Comparison of ENCODE assay signal across 24 mouse cellular contexts in the genomic region with DNA sequence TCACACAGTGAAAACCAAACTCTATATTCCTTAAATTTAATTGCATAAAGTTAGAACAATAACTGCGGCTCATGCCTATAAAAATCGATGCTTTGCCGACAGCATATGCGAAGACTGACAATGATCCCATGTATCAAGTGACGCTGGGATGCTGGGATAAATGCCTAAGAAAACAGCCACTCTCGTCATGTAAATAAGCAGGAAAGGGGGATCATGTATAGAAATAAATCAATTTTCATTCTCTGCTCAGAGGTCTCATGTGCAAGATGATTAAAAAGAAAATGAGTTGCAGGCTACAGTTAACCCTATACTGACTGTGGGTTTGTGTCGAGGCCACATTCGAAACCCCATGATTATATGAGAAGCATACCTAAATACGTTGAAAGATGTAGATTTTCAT.
DNase-seq lines count a peak whose midpoint lies in the region; ATAC-seq lines count a peak whose summit lies in the region.
"Had no signal": no experiment of that assay in that cellular context is flagged by ENCODE, and none has a peak within 500 bp of the region (broad histone marks: within the 10 kb centered on the region; RNA-seq: fewer than 3 reads in every experiment).

No protein-coding gene starts in this region.

- no peaks in the 10 kb centered on the region for H3K9me3 ChIP-seq in hindbrain, embryonic 11.5 days (ENCODE audit: control insufficient read depth, low read length)
- no peaks in the 10 kb centered on the region for H3K9me3 ChIP-seq in hindbrain, embryonic 16.5 days (ENCODE audit: control insufficient read depth, low read length)
- H3K9me3 ChIP-seq in embryonic facial prominence, embryonic 15.5 days (replicated peaks): no peaks in the 10 kb centered on the region
- H3K9me3 ChIP-seq in midbrain, embryonic 13.5 days: no peaks in the 10 kb centered on the region
- H3K9me3 ChIP-seq: forebrain, embryonic 13.5 days; limb, embryonic 12.5 days; liver, embryonic 12.5 days; neural tube, embryonic 15.5 days had no signal

- peak overlapping the region; percentile 8 for H3K27ac ChIP-seq in hindbrain, embryonic 11.5 days (ENCODE audit: low read depth, low read length)
- H3K27ac ChIP-seq in hindbrain, embryonic 16.5 days (ENCODE audit: low read depth, low read length): no peak overlapping the region
- H3K27ac ChIP-seq in embryonic facial prominence, embryonic 15.5 days (replicated peaks): no peak overlapping the region
- peak overlapping the region; percentile 31; the same call in 1 of the 2 replicates for H3K27ac ChIP-seq in midbrain, embryonic 13.5 days
- H3K27ac ChIP-seq: forebrain, embryonic 13.5 days; layer of hippocampus, adult 2 months; limb, embryonic 12.5 days; liver, embryonic 12.5 days; neural tube, embryonic 15.5 days had no signal

- H3K9ac ChIP-seq in hindbrain, embryonic 11.5 days (ENCODE audit: low read depth, low read length): no peak overlapping the region
- no peak overlapping the region for H3K9ac ChIP-seq in hindbrain, embryonic 16.5 days (ENCODE audit: low read depth, low read length)
- no peak overlapping the region for H3K9ac ChIP-seq in embryonic facial prominence, embryonic 15.5 days
- H3K9ac ChIP-seq in midbrain, embryonic 13.5 days (replicated peaks): no peak overlapping the region
- H3K9ac ChIP-seq: forebrain, embryonic 13.5 days; limb, embryonic 12.5 days; liver, embryonic 12.5 days; neural tube, embryonic 15.5 days had no signal

- H3K4me3 ChIP-seq in hindbrain, embryonic 11.5 days (ENCODE audit: low read depth, low read length): no peak overlapping the region
- H3K4me3 ChIP-seq in hindbrain, embryonic 16.5 days (ENCODE audit: low read length): no peak overlapping the region
- H3K4me3 ChIP-seq in embryonic facial prominence, embryonic 15.5 days (replicated peaks): no peak overlapping the region
- H3K4me3 ChIP-seq in midbrain, embryonic 13.5 days (replicated peaks): no peak overlapping the region
- H3K4me3 ChIP-seq: forebrain, embryonic 13.5 days; layer of hippocampus, adult 2 months; limb, embryonic 12.5 days; liver, embryonic 12.5 days; neural tube, embryonic 15.5 days had no signal

- H3K4me2 ChIP-seq in hindbrain, embryonic 11.5 days (replicated peaks; ENCODE audit: low read depth, low read length): no peak overlapping the region
- H3K4me2 ChIP-seq in hindbrain, embryonic 16.5 days (ENCODE audit: low read length): no peak overlapping the region
- peak overlapping the region; percentile 19; the same call in 1 of the 2 replicates for H3K4me2 ChIP-seq in embryonic facial prominence, embryonic 15.5 days (replicated peaks)
- no peak overlapping the region for H3K4me2 ChIP-seq in midbrain, embryonic 13.5 days (replicated peaks)
- H3K4me2 ChIP-seq: forebrain, embryonic 13.5 days; heart, embryonic 11.5 days; limb, embryonic 12.5 days; liver, embryonic 12.5 days; neural tube, embryonic 15.5 days had no signal

- WGBS in hindbrain, embryonic 11.5 days: 65% methylated on average over 9 of the region's 9 CpGs
- 44% methylated on average over 9 of the region's 9 CpGs for WGBS in hindbrain, embryonic 16.5 days
- 33% methylated on average over 9 of the region's 9 CpGs for WGBS in embryonic facial prominence, embryonic 15.5 days
- 55% methylated on average over 9 of the region's 9 CpGs for WGBS in midbrain, embryonic 13.5 days

- 0 out of 2 replicates have a peak, but pooled peaks cover 5% of the 10 kb centered on the region for H3K4me1 ChIP-seq in hindbrain, embryonic 11.5 days (replicated peaks; ENCODE audit: control insufficient read depth, insufficient read depth, low read length)
- H3K4me1 ChIP-seq in hindbrain, embryonic 16.5 days (ENCODE audit: control insufficient read depth, insufficient read depth, low read depth, low read length): no peaks in the 10 kb centered on the region
- H3K4me1 ChIP-seq in embryonic facial prominence, embryonic 15.5 days: peaks cover 16% of the 10 kb centered on the region
- H3K4me1 ChIP-seq in midbrain, embryonic 13.5 days (replicated peaks): peaks cover 26% of the 10 kb centered on the region
- H3K4me1 ChIP-seq: liver, embryonic 12.5 days had no signal

- H3K27me3 ChIP-seq in hindbrain, embryonic 11.5 days (ENCODE audit: control insufficient read depth, insufficient read depth, low read length): no peaks in the 10 kb centered on the region
- H3K27me3 ChIP-seq in hindbrain, embryonic 16.5 days (replicated peaks; ENCODE audit: control insufficient read depth, insufficient read depth, low read length): no peaks in the 10 kb centered on the region
- H3K27me3 ChIP-seq in embryonic facial prominence, embryonic 15.5 days: no peaks in the 10 kb centered on the region
- no peaks in the 10 kb centered on the region for H3K27me3 ChIP-seq in midbrain, embryonic 13.5 days
- H3K27me3 ChIP-seq: forebrain, embryonic 13.5 days; limb, embryonic 12.5 days; liver, embryonic 12.5 days; neural tube, embryonic 15.5 days had no signal

- DNase-seq in hindbrain, embryonic 11.5 days (ENCODE audit: low spot score): no peak
- DNase-seq in kidney, postnatal 4 days: peak; percentile 32 to 35
- DNase-seq in kidney, adult 11 months: no peak
- no peak for DNase-seq in right cerebral cortex, adult 18-20 months
- DNase-seq in frontal cortex, postnatal 25 days (ENCODE audit: low spot score in 2 of 2): no peak
- DNase-seq: adrenal gland, postnatal 36 days; cerebellum, adult 11 months; cerebellum, adult 9-11 months; gastrocnemius, postnatal 10 days; heart, postnatal 10 days; layer of hippocampus, postnatal 36 days; lung, adult 18-20 months; lung, postnatal 10 days; spleen, adult 18-20 months had no signal

- H3K36me3 ChIP-seq in hindbrain, embryonic 11.5 days (ENCODE audit: control insufficient read depth, insufficient read depth, low read length): no peaks in the 10 kb centered on the region
- no peaks in the 10 kb centered on the region for H3K36me3 ChIP-seq in hindbrain, embryonic 16.5 days (ENCODE audit: control insufficient read depth, insufficient read depth, low read length)
- H3K36me3 ChIP-seq in embryonic facial prominence, embryonic 15.5 days: no peaks in the 10 kb centered on the region
- H3K36me3 ChIP-seq in midbrain, embryonic 13.5 days: no peaks in the 10 kb centered on the region
- H3K36me3 ChIP-seq: limb, embryonic 12.5 days; liver, embryonic 12.5 days; neural tube, embryonic 15.5 days had no signal

- ATAC-seq in hindbrain, embryonic 11.5 days (ENCODE audit: low FRiP score): no peak
- ATAC-seq in hindbrain, embryonic 16.5 days: no peak
- no peak for ATAC-seq in embryonic facial prominence, embryonic 15.5 days (ENCODE audit: insufficient number of reproducible peaks, low FRiP score, low TSS enrichment, low read depth)
- no peak for ATAC-seq in midbrain, embryonic 13.5 days
- ATAC-seq: intestine, postnatal 0 days; liver, embryonic 12.5 days had no signal

Comparison
In these comparisons a context has a peak if more than half of its experiments do, and no peak if none do; other contexts are left out.
1. DNase-seq: peak in kidney, postnatal 4 days (2 of 2); none in hindbrain, embryonic 11.5 days (single experiment), kidney, adult 11 months (single experiment), right cerebral cortex, adult 18-20 months (single experiment) and frontal cortex, postnatal 25 days (0 of 2).
2. H3K27ac ChIP-seq: peak in hindbrain, embryonic 11.5 days (single experiment) and midbrain, embryonic 13.5 days (single experiment); none in hindbrain, embryonic 16.5 days (single experiment) and embryonic facial prominence, embryonic 15.5 days (single experiment).